Mouse (Mus musculus): ENCODE measurements around the gene Nos1.

- TF ChIP-seq POLR2A (IDR thresholded peaks at IDR 0.05; ENCODE audit: borderline replicate concordance, extremely low read depth, low read depth, low read length) = no peak
- TF ChIP-seq CTCF (IDR thresholded peaks at IDR 0.05; ENCODE audit: insufficient read depth, low read length) = no peak
These were observed 16.3 kb upstream of the Nos1 start for GRCm38 (mm10) chr5:117764496-117764895.

Measured in lung, adult 2 months (tissue).